Mouse (Mus musculus) liver, embryonic 14.5 days (tissue): Measurements from ENCODE around the gene Pde4b. TPM values are rescaled to one million over a fixed set of nuclear protein-coding genes. Genes with fewer than 3 reads are reported as not detected.

ENCODE experiments used
- ATAC-seq: fragments of 200-750 bp; cut with Nextera tagmentation; 2 replicates; pipeline ENCODE4 v1.8.0; 2017; ENCODE audit warnings: moderate number of reproducible peaks, mild to moderate bottlenecking, moderate library complexity; ENCODE audit not compliant: insufficient read depth
- DNase-seq, 3 experiments: peaks; one replicate each; pipeline ENCODE4 v3.0.0-alpha.2; 2012 to 2013; ENCODE audit warnings: low read depth in 3 of 3, low spot score in 3 of 3
- H3K27ac ChIP-seq: fragments of 300-500 bp; sonication (generic); 2 replicates; pipeline ENCODE4 v1.5.1; 2014; ENCODE audit warnings: moderate library complexity, mild to moderate bottlenecking, control low read depth, inconsistent platforms
- H3K27me3 ChIP-seq: fragments of 300-500 bp; sonication (generic); 2 replicates; pipeline ENCODE4 v1.6.1; 2014; ENCODE audit warnings: mild to moderate bottlenecking, low read length, moderate library complexity; ENCODE audit not compliant: control insufficient read depth, insufficient read depth
- H3K36me3 ChIP-seq: fragments of 300-500 bp; sonication (generic); replicated peaks from 2 replicates; pipeline ENCODE4 v1.6.1; 2014; ENCODE audit warnings: low read depth; ENCODE audit not compliant: control insufficient read depth, insufficient read depth
- H3K4me1 ChIP-seq, 2 experiments: fragments of 200-500 bp in 1 of 2; fragments of 300-500 bp in 1 of 2; sonication (generic) in 1 of 2; replicated peaks; 2 replicates each; pipeline ENCODE4 v1.6.1; 2012 to 2014; ENCODE audit warnings: antibody characterized with exemption in 1 of 2, inconsistent platforms in 1 of 2, low read length in 1 of 2; ENCODE audit not compliant: control insufficient read depth in 2 of 2, insufficient read depth in 2 of 2
- H3K4me2 ChIP-seq: fragments of 300-500 bp; sonication (generic); 2 replicates; pipeline ENCODE4 v1.6.1; 2014; ENCODE audit warnings: low read depth, mild to moderate bottlenecking, control low read depth, moderate library complexity
- H3K4me3 ChIP-seq, 2 experiments: fragments of 200-500 bp in 1 of 2; fragments of 300-500 bp in 1 of 2; sonication (generic) in 1 of 2; 2 replicates each; pipeline ENCODE4 v1.5.1; 2012 to 2014; ENCODE audit warnings: low read depth in 2 of 2, low read length in 2 of 2, mild to moderate bottlenecking in 2 of 2, control low read depth in 1 of 2, inconsistent platforms in 1 of 2, moderate library complexity in 1 of 2; ENCODE audit not compliant: insufficient read depth in 1 of 2
- H3K9ac ChIP-seq: fragments of 300-500 bp; sonication (generic); replicated peaks from 2 replicates; pipeline ENCODE4 v1.6.1; 2014; ENCODE audit warnings: mild to moderate bottlenecking, control low read depth, moderate library complexity
- H3K9me3 ChIP-seq: fragments of 300-500 bp; sonication (generic); 2 replicates; pipeline ENCODE4 v1.6.1; 2016; ENCODE audit warnings: low read length, mixed read lengths; ENCODE audit not compliant: control insufficient read depth
- CTCF ChIP-seq: IDR thresholded peaks from 2 replicates; pipeline ENCODE4 v1.5.1; 2016; ENCODE audit warnings: antibody characterized with exemption, low read depth, control low read depth
- EP300 ChIP-seq: IDR thresholded peaks from 2 replicates; pipeline ENCODE4 v1.6.1; 2016; ENCODE audit warnings: antibody characterized with exemption, low read depth
- WGBS: fragments of 180-500 bp; shearing (Covaris S2); extraction: QIAGEN DNeasy Blood & Tissue Kit; methylation state at CpG from one replicate; pipeline ENCODE4 v1.1.7; 2014; ENCODE audit not compliant: insufficient replicate concordance; 5-methylcytosine and 5-hydroxymethylcytosine counted together
- polyA plus RNA-seq, 2 experiments: library from polyadenylated mRNA; depleted of rRNA in 1 of 2; stranded (reverse) in 1 of 2; unstranded in 1 of 2; fragments of >200 nt; fragmentation: Nextera tagmentation in 1 of 2; extraction: Ambion mirVana in 1 of 2; gene quantifications; 2 replicates each; pipeline versions ENCODE4 v1.2.1 to v1.2.3; 2012 to 2014

Pde4b gene
- polyA plus RNA-seq, 2 experiments: 1.5 to 2.3 TPM

GRCm38 (mm10) chr4:102138346-102138745 lies 51.0 kb downstream of the Pde4b start:
- Histone ChIP-seq H3K9ac (no peak overlapping the region), H3K27ac (no peak overlapping the region), H3K4me1 (no peaks in the 10 kb centered on the region), H3K27me3 (no peaks in the 10 kb centered on the region), H3K9me3 (no peaks in the 10 kb centered on the region), H3K4me3 (no peak overlapping the region), H3K4me2 (no peak overlapping the region), H3K36me3 (no peaks in the 10 kb centered on the region)
- ATAC-seq: no peak
- DNase-seq: no peak
- 44% methylated on average over 4 of the region's 4 CpGs for WGBS
- TF ChIP-seq CTCF: no peak
- no peak for TF ChIP-seq EP300

GRCm38 (mm10) chr4:102141241-102141640 lies 53.9 kb downstream of the Pde4b start:
- no peak overlapping the region for H3K27ac ChIP-seq

GRCm38 (mm10) chr4:102148766-102149165 lies 61.4 kb downstream of the Pde4b start:
- Histone ChIP-seq H3K4me2 (no peak overlapping the region), H3K9me3 (no peaks in the 10 kb centered on the region), H3K36me3 (no peaks in the 10 kb centered on the region), H3K27me3 (no peaks in the 10 kb centered on the region), H3K9ac (no peak overlapping the region), H3K4me3 (no peak overlapping the region), H3K4me1 (no peaks in the 10 kb centered on the region), H3K27ac (no peak overlapping the region)
- ATAC-seq (no peak), DNase-seq (no peak)
- 71% methylated on average over 4 of the region's 4 CpGs for WGBS
- TF ChIP-seq CTCF: no peak
- TF ChIP-seq EP300: no peak

More at GRCm38 (mm10) chr4:102141241-102141640, 53.9 kb downstream of the Pde4b start:
- WGBS: 71% methylated on average over 3 of the region's 3 CpGs
- TF ChIP-seq EP300: no peak
- TF ChIP-seq CTCF: no peak
- no peak overlapping the region for H3K9ac ChIP-seq
- no peak overlapping the region for H3K4me2 ChIP-seq
- no peaks in the 10 kb centered on the region for H3K27me3 ChIP-seq
- no peak overlapping the region for H3K4me3 ChIP-seq
- no peaks in the 10 kb centered on the region for H3K9me3 ChIP-seq
- ATAC-seq (no peak), DNase-seq (no peak)
- H3K36me3 ChIP-seq: no peaks in the 10 kb centered on the region
- H3K4me1 ChIP-seq: no peaks in the 10 kb centered on the region

- Histone ChIP-seq H3K4me3 (no peak overlapping the region), H3K27me3 (no peaks in the 10 kb centered on the region), H3K36me3 (no peaks in the 10 kb centered on the region), H3K4me2 (no peak overlapping the region), H3K9ac (no peak overlapping the region), H3K4me1 (no peaks in the 10 kb centered on the region), H3K9me3 (no peaks in the 10 kb centered on the region), H3K27ac (no peak overlapping the region)
- no peak for ATAC-seq
- DNase-seq: no peak
- TF ChIP-seq EP300 (no peak), CTCF (no peak)
Observed at GRCm38 (mm10) chr4:102159178-102159577, 71.8 kb downstream of the Pde4b start.

- Histone ChIP-seq H3K27me3 (no peaks in the 10 kb centered on the region), H3K4me1 (no peaks in the 10 kb centered on the region), H3K4me3 (no peak overlapping the region), H3K9me3 (no peaks in the 10 kb centered on the region), H3K36me3 (no peaks in the 10 kb centered on the region), H3K9ac (no peak overlapping the region), H3K4me2 (no peak overlapping the region), H3K27ac (no peak overlapping the region)
- no peak for TF ChIP-seq EP300
- TF ChIP-seq CTCF: no peak
- no peak for ATAC-seq
- DNase-seq: no peak
- WGBS: 31% methylated on average over 3 of the region's 3 CpGs
Observed at GRCm38 (mm10) chr4:102171636-102172035, 84.3 kb downstream of the Pde4b start.

GRCm38 (mm10) chr4:102172711-102173213 lies 85.4 kb downstream of the Pde4b start:
- WGBS: 43% methylated on average over 7 of the region's 7 CpGs

More at GRCm38 (mm10) chr4:102172711-102173213, 85.4 kb downstream of the Pde4b start:
- Histone ChIP-seq H3K36me3 (no peaks in the 10 kb centered on the region), H3K27me3 (no peaks in the 10 kb centered on the region), H3K9me3 (no peaks in the 10 kb centered on the region), H3K9ac (no peak overlapping the region), H3K4me2 (no peak overlapping the region), H3K4me3 (no peak overlapping the region), H3K27ac (no peak overlapping the region), H3K4me1 (no peaks in the 10 kb centered on the region)
- no peak for DNase-seq
- TF ChIP-seq CTCF (no peak), EP300 (no peak)
- ATAC-seq: no peak
